Mouse (Mus musculus) MEL (cell line): ENCODE results near the gene Carnmt1. TPM values are rescaled to one million over a fixed set of nuclear protein-coding genes. Genes with fewer than 3 reads are reported as not detected.

Experiments
- DNase-seq: peaks from one replicate; pipeline ENCODE4 v3.0.0; 2011; ENCODE audit warnings: low read depth, low spot score
- H3K27ac ChIP-seq: 2 replicates; pipeline ENCODE4 v1.5.1; 2012; ENCODE audit warnings: low read depth, mild to moderate bottlenecking, control low read depth, low read length, moderate library complexity; ENCODE audit not compliant: control insufficient read depth
- H3K27me3 ChIP-seq, 2 experiments: fragments of 150-350 bp in 1 of 2; sonication (generic) in 1 of 2; 2 replicates each; pipeline ENCODE4 v1.6.1; 2012; ENCODE audit warnings: low read length in 2 of 2, mild to moderate bottlenecking in 2 of 2, improper control_type of control experiment in 1 of 2, moderate library complexity in 1 of 2; ENCODE audit not compliant: insufficient read depth in 2 of 2, control insufficient read depth in 1 of 2
- H3K36me3 ChIP-seq, 2 experiments: 2 replicates each; pipeline ENCODE4 v1.6.1; 2012 to 2014; ENCODE audit warnings: low read length in 2 of 2, improper control_type of control experiment in 1 of 2, inconsistent platforms in 1 of 2, mild to moderate bottlenecking in 1 of 2; ENCODE audit not compliant: insufficient read depth in 2 of 2, control insufficient read depth in 1 of 2
- H3K4me1 ChIP-seq, 2 experiments: fragments of 150-350 bp in 1 of 2; sonication (generic) in 1 of 2; 2 replicates each; pipeline ENCODE4 v1.6.1; 2012; ENCODE audit warnings: low read length in 2 of 2, improper control_type of control experiment in 1 of 2, mild to moderate bottlenecking in 1 of 2; ENCODE audit not compliant: insufficient read depth in 2 of 2, control insufficient read depth in 1 of 2
- H3K4me3 ChIP-seq, 2 experiments: fragments of 150-350 bp in 1 of 2; sonication (generic) in 1 of 2; 2 replicates each; pipeline ENCODE4 v1.5.1; 2012; ENCODE audit warnings: low read depth in 2 of 2, low read length in 2 of 2, mild to moderate bottlenecking in 2 of 2, moderate library complexity in 2 of 2, control low read depth in 1 of 2, improper control_type of control experiment in 1 of 2; ENCODE audit not compliant: control insufficient read depth in 1 of 2, insufficient read depth in 1 of 2
- H3K79me2 ChIP-seq: 2 replicates; pipeline ENCODE4 v1.6.1; 2012; ENCODE audit warnings: mild to moderate bottlenecking, low read length, moderate library complexity; ENCODE audit not compliant: control insufficient read depth, poor library complexity, insufficient read depth
- H3K9ac ChIP-seq: 2 replicates; pipeline ENCODE4 v1.6.1; 2012; ENCODE audit warnings: low read depth, mild to moderate bottlenecking, control low read depth, low read length, moderate library complexity; ENCODE audit not compliant: control insufficient read depth, poor library complexity, severe bottlenecking
- H3K9me3 ChIP-seq: fragments of 150-350 bp; sonication (generic); replicated peaks from 2 replicates; pipeline ENCODE4 v1.6.1; 2012; ENCODE audit warnings: mild to moderate bottlenecking, low read length, improper control_type of control experiment, moderate library complexity; ENCODE audit not compliant: insufficient read depth
- BHLHE40 ChIP-seq: IDR thresholded peaks from 2 replicates; pipeline ENCODE4 v1.6.1; 2012; ENCODE audit warnings: low read depth, mild to moderate bottlenecking, inconsistent platforms, low read length, improper control_type of control experiment, borderline replicate concordance
- CTCF ChIP-seq, 3 experiments: IDR thresholded peaks in 2 of 3; conservative IDR thresholded peaks in 1 of 3; 2 replicates each; pipeline ENCODE4 v1.5.1; 2011 to 2012; ENCODE audit warnings: low read length in 3 of 3, low read depth in 2 of 3, mild to moderate bottlenecking in 2 of 3, improper control_type of control experiment in 1 of 3, inconsistent platforms in 1 of 3, mixed read lengths in 1 of 3, moderate library complexity in 1 of 3; ENCODE audit not compliant: control insufficient read depth in 1 of 3, insufficient read depth in 1 of 3, poor library complexity in 1 of 3, severe bottlenecking in 1 of 3
- ETS1 ChIP-seq: IDR thresholded peaks from 2 replicates; pipeline ENCODE4 v1.6.1; 2012; ENCODE audit warnings: low read depth, mild to moderate bottlenecking, inconsistent platforms, low read length, improper control_type of control experiment, moderate library complexity
- JUND ChIP-seq: IDR thresholded peaks from 2 replicates; pipeline ENCODE4 v1.6.1; 2011; ENCODE audit warnings: low read depth, mild to moderate bottlenecking, improper control_type of control experiment, low read length
- MAFK ChIP-seq: IDR thresholded peaks from 2 replicates; pipeline ENCODE4 v1.6.1; 2011; ENCODE audit warnings: low read depth, mild to moderate bottlenecking, low read length, improper control_type of control experiment, borderline replicate concordance
- MEF2A ChIP-seq: IDR thresholded peaks from 2 replicates; pipeline ENCODE4 v1.6.1; 2014; ENCODE audit warnings: low read depth, mild to moderate bottlenecking, inconsistent platforms, low read length, improper control_type of control experiment; ENCODE audit not compliant: poor library complexity, insufficient replicate concordance, severe bottlenecking; ENCODE audit errors: extremely low read depth
- NELFE ChIP-seq: IDR thresholded peaks from 2 replicates; pipeline ENCODE4 v1.6.1; 2011; ENCODE audit warnings: low read depth, low read length, improper control_type of control experiment
- POLR2A ChIP-seq, 2 experiments: IDR thresholded peaks; 2 replicates each; pipeline ENCODE4 v1.6.1; 2011 to 2012; ENCODE audit warnings: low read length in 2 of 2, mild to moderate bottlenecking in 2 of 2, control low read depth in 1 of 2, improper control_type of control experiment in 1 of 2, low read depth in 1 of 2, moderate library complexity in 1 of 2; ENCODE audit not compliant: control insufficient read depth in 1 of 2, insufficient read depth in 1 of 2, poor library complexity in 1 of 2
- POLR2AphosphoS2 ChIP-seq: IDR thresholded peaks from 2 replicates; pipeline ENCODE4 v1.6.1; 2011; ENCODE audit warnings: low read length, improper control_type of control experiment
- RAD21 ChIP-seq: IDR thresholded peaks from 2 replicates; pipeline ENCODE4 v1.6.1; 2011; ENCODE audit warnings: mild to moderate bottlenecking, low read depth, low read length, improper control_type of control experiment
- RCOR1 ChIP-seq: IDR thresholded peaks from 2 replicates; pipeline ENCODE4 v1.6.1; 2012; ENCODE audit warnings: low read depth, mild to moderate bottlenecking, inconsistent platforms, low read length, improper control_type of control experiment
- SIN3A ChIP-seq: IDR thresholded peaks from 2 replicates; pipeline ENCODE4 v1.6.1; 2012; ENCODE audit warnings: low read length, improper control_type of control experiment, inconsistent platforms
- SMC3 ChIP-seq: IDR thresholded peaks from 2 replicates; pipeline ENCODE4 v1.6.1; 2011; ENCODE audit warnings: low read depth, low read length, improper control_type of control experiment
- TBP ChIP-seq: IDR thresholded peaks from 2 replicates; pipeline ENCODE4 v1.8.0; 2011; ENCODE audit warnings: low read depth, low read length, improper control_type of control experiment
- TCF12 ChIP-seq: IDR thresholded peaks from 2 replicates; pipeline ENCODE4 v1.6.1; 2014; ENCODE audit warnings: low read depth, mild to moderate bottlenecking, inconsistent platforms, low read length, improper control_type of control experiment, moderate library complexity
- USF1 ChIP-seq: IDR thresholded peaks from 2 replicates; pipeline ENCODE4 v1.6.1; 2014; ENCODE audit warnings: low read depth, mild to moderate bottlenecking, inconsistent platforms, low read length, improper control_type of control experiment, moderate library complexity
- ZC3H11A ChIP-seq: IDR thresholded peaks from 2 replicates; pipeline ENCODE4 v1.6.1; 2012; ENCODE audit warnings: low read depth, mild to moderate bottlenecking, inconsistent platforms, low read length, improper control_type of control experiment
- ZKSCAN1 ChIP-seq: IDR thresholded peaks from 2 replicates; pipeline ENCODE4 v1.6.1; 2012; ENCODE audit warnings: low read depth, mild to moderate bottlenecking, inconsistent platforms, low read length, improper control_type of control experiment, moderate library complexity
- ZMIZ1 ChIP-seq: IDR thresholded peaks from 2 replicates; pipeline ENCODE4 v1.6.1; 2012; ENCODE audit warnings: low read depth, mild to moderate bottlenecking, inconsistent platforms, low read length, improper control_type of control experiment, moderate library complexity
- polyA plus RNA-seq, 2 experiments: library from polyadenylated mRNA; stranded (reverse) in 1 of 2; unstranded in 1 of 2; fragments of >175 nt in 1 of 2; fragments of >200 nt in 1 of 2; gene quantifications; 2 replicates each; pipeline versions ENCODE4 v1.2.1 to v1.2.4; 2012; ENCODE audit warnings: low replicate concordance in 2 of 2, low read depth in 1 of 2; ENCODE audit not compliant: insufficient read length in 2 of 2, insufficient read depth in 1 of 2, missing spikeins in 1 of 2
- total RNA-seq: library from RNA; depleted of rRNA; stranded (reverse); fragments of 300-350 nt; gene quantifications from 2 replicates; pipeline ENCODE4 v1.2.3, GENCODE M21; 2012

Gene Carnmt1
- total and polyA plus RNA-seq, 3 experiments, result 15.4 to 23.3 TPM; not detected in 1

DNA sequence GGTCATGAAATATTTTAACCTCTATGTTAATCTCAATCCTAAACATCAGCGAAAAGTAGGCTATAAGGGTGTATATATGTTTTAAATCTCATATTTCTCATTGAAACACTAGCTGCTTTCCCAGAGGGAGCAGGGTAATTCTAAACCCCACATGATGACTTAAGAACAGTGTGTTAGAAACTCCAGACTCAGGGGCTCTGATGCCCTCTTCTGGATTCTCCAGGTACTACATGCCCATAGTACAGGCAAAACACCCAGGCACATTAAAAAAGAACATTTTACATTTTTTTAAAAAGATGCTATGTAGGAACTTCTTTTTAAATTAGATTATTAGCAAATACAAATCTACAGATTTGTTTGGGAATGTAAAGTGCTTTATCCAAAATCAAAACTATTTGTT, 45.8 kb downstream of the Carnmt1 start (continued):
- TF ChIP-seq MAFK (no peak), ZKSCAN1 (no peak), SIN3A (peak; percentile 42; the same call in 1 of the 2 replicates), POLR2A (IDR thresholded peaks at IDR 0.05; ENCODE audit: control insufficient read depth in 1 of 2, insufficient read depth in 1 of 2, low read depth in 1 of 2, low read length in 2 of 2, poor library complexity in 1 of 2) (no peak), JUND (no peak), RCOR1 (no peak), POLR2AphosphoS2 (no peak), ZMIZ1 (no peak), BHLHE40 (no peak), RAD21 (peak; percentile 63), TBP (no peak), TCF12 (no peak)

DNA sequence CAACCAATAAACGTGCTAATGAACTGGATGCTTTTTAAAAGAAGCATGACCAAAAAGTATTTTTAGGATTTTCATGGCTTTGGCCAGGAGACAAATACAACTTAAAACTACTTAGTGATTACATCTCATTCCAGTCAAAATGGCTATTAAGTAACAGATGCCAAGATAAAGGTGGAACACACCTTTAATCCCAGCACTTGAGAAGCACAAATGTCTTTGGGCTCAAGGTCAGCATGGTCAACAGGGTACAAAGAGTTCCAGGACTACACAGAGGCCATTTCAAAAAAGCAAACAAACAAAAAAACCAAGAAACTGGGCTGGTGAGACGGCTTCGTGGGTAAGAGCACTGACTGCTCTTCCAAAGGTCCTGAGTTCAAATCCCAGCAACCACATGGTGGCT, 49.8 kb downstream of the Carnmt1 start:
- H3K36me3 ChIP-seq, result peaks cover 9 to 10% of the 10 kb centered on the region in 2 experiments
- no peaks in the 10 kb centered on the region for H3K27me3 ChIP-seq
- no peak overlapping the region for H3K9ac ChIP-seq
- no peaks in the 10 kb centered on the region for H3K9me3 ChIP-seq
- no peak overlapping the region for H3K4me3 ChIP-seq
- no peaks in the 10 kb centered on the region for H3K4me1 ChIP-seq
- DNase-seq, result no peak
- TF ChIP-seq CTCF (IDR thresholded peaks at IDR 0.05 in 2 of 3, conservative IDR thresholded peaks at IDR 0.05 in 1 of 3; ENCODE audit: control insufficient read depth in 1 of 3, insufficient read depth in 1 of 3, low read depth in 2 of 3, low read length in 3 of 3, poor library complexity in 1 of 3, severe bottlenecking in 1 of 3) (peak in 1 of 3 experiments; percentile 4; a peak in 1 of 6 replicates), ZC3H11A (no peak), ETS1 (no peak), NELFE (no peak), MEF2A (no peak), ZKSCAN1 (no peak), USF1 (no peak)
- H3K27ac ChIP-seq, result no peak overlapping the region
- peaks cover 17% of the 10 kb centered on the region for H3K79me2 ChIP-seq

DNA sequence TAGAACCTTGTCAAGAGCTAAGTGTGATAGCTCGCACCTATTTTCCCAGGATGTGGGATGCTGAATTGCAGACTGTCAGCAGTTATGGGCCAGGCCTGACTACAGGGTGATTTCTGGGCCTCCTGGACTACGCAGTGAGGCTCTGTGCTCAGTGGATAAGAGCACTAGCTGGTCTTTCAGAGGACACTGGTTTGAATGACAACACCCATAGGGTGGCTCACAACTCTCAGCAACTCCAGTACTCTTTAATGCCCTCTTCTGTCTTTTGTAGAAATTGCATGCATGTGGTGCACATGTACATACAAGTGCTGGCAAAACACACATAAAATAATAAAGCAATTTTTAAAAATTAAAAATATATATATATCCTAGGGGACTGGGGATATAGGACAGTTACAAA, 54.6 kb downstream of the Carnmt1 start:
- peak; percentile 67 for DNase-seq

More for the DNA sequence above, 54.6 kb downstream of the Carnmt1 start:
- H3K9ac ChIP-seq, result no peak overlapping the region
- H3K9me3 ChIP-seq, result no peaks in the 10 kb centered on the region
- H3K4me1 ChIP-seq, result peaks cover 2 to 4% of the 10 kb centered on the region in 2 experiments; a peak in 3 of 4 replicates
- H3K27ac ChIP-seq, result no peak overlapping the region
- H3K79me2 ChIP-seq, result no peaks in the 10 kb centered on the region
- H3K27me3 ChIP-seq, result no peaks in the 10 kb centered on the region
- no peak overlapping the region for H3K4me3 ChIP-seq
- peaks cover 0 to 5% of the 10 kb centered on the region in 2 experiments; a peak in 1 of 4 replicates for H3K36me3 ChIP-seq
- TF ChIP-seq ZC3H11A, result 0 out of 2 replicates have a peak, but pooled peaks have one; percentile 7
- TF ChIP-seq MAFK, result no peak
- no peak for TF ChIP-seq MEF2A
- TF ChIP-seq SMC3, result peak; percentile 51
- peak in 2 of 3 experiments; percentile 14 to 42; a peak in 3 of 6 replicates for TF ChIP-seq CTCF (IDR thresholded peaks at IDR 0.05 in 2 of 3, conservative IDR thresholded peaks at IDR 0.05 in 1 of 3; ENCODE audit: control insufficient read depth in 1 of 3, insufficient read depth in 1 of 3, low read depth in 2 of 3, low read length in 3 of 3, poor library complexity in 1 of 3, severe bottlenecking in 1 of 3)
- TF ChIP-seq RAD21, result peak; percentile 23
- TF ChIP-seq, all 39 proteins: peak for 4
